Mouse (Mus musculus) spleen, postnatal 0 days (tissue): ENCODE measurements around the gene Tyw3. TPM values are rescaled to one million over a fixed set of nuclear protein-coding genes. Genes with fewer than 3 reads are reported as not detected.

Experiments
- polyA plus RNA-seq: library from polyadenylated mRNA; unstranded; fragments of >200 nt; fragmentation: Nextera tagmentation; extraction: Ambion mirVana; gene quantifications from 2 replicates; pipeline ENCODE4 v1.2.1, GENCODE M21; 2015

Tyw3 gene
- 5.5 and 6.8 TPM in 2 replicates for polyA plus RNA-seq

GRCm38 (mm10) chr3:154596934-154597554 is at the start of gene Tyw3:
Gene Tyw3, minus strand, starts transcription at chr3:154597104.

GRCm38 (mm10) chr3:154596488-154596933 is 393 bp downstream of the Tyw3 start, which contains the start of gene Cryz:
Gene Cryz, plus strand, starts transcription at chr3:154596711.

Other genes with a start within 250 kb of the Tyw3 start
- 4.5 and 6.0 TPM in 2 replicates for gene Cryz, start 393 bp downstream of the Tyw3 start, polyA plus RNA-seq
- gene Erich3, start 66.8 kb upstream of the Tyw3 start, polyA plus RNA-seq = not detected in 2 replicates